Mouse (Mus musculus): ENCODE measurements around the gene Kcnh7. TPM values are rescaled to one million over a fixed set of nuclear protein-coding genes. Genes with fewer than 3 reads are reported as not detected.

Gene Kcnh7
- polyA plus RNA-seq, 1 experiment from 2014 or later, result 0.20 TPM

- no peak overlapping the region for H3K4me3 ChIP-seq (replicated peaks)
- ATAC-seq (ENCODE audit: insufficient number of reproducible peaks, insufficient read depth, low FRiP score, low TSS enrichment, low read depth), result no peak
- no peaks in the 10 kb centered on the region for H3K27me3 ChIP-seq
- no peaks in the 10 kb centered on the region for H3K9me3 ChIP-seq
- no peaks in the 10 kb centered on the region for H3K36me3 ChIP-seq
- H3K4me2 ChIP-seq, result no peak overlapping the region
- H3K4me1 ChIP-seq (replicated peaks), result no peaks in the 10 kb centered on the region
- no peak overlapping the region for H3K9ac ChIP-seq (replicated peaks)
- WGBS, result 58% methylated on average over 4 of the region's 4 CpGs
- H3K27ac ChIP-seq, result no peak overlapping the region
Observed at GRCm38 (mm10) chr2:63091775-63092174, 92.3 kb downstream of the Kcnh7 start.

- ATAC-seq (ENCODE audit: insufficient number of reproducible peaks, insufficient read depth, low FRiP score, low TSS enrichment, low read depth), result no peak
- H3K27ac ChIP-seq, result no peak overlapping the region
- no peaks in the 10 kb centered on the region for H3K4me1 ChIP-seq (replicated peaks)
- no peak overlapping the region for H3K4me2 ChIP-seq
- 82% methylated on average over 2 of the region's 2 CpGs for WGBS
- H3K27me3 ChIP-seq, result no peaks in the 10 kb centered on the region
- no peak overlapping the region for H3K4me3 ChIP-seq (replicated peaks)
- H3K9me3 ChIP-seq, result no peaks in the 10 kb centered on the region
- no peaks in the 10 kb centered on the region for H3K36me3 ChIP-seq
- H3K9ac ChIP-seq (replicated peaks), result no peak overlapping the region
Observed at GRCm38 (mm10) chr2:63090447-63090846, 93.6 kb downstream of the Kcnh7 start.

- no peak overlapping the region for H3K4me2 ChIP-seq
- H3K36me3 ChIP-seq, result no peaks in the 10 kb centered on the region
- H3K27ac ChIP-seq, result no peak overlapping the region
- H3K9me3 ChIP-seq, result no peaks in the 10 kb centered on the region
- no peak for ATAC-seq (ENCODE audit: insufficient number of reproducible peaks, insufficient read depth, low FRiP score, low TSS enrichment, low read depth)
- H3K4me1 ChIP-seq (replicated peaks), result no peaks in the 10 kb centered on the region
- no peak overlapping the region for H3K4me3 ChIP-seq (replicated peaks)
- 50% methylated on average over 2 of the region's 2 CpGs for WGBS
- no peaks in the 10 kb centered on the region for H3K27me3 ChIP-seq
- H3K9ac ChIP-seq (replicated peaks), result no peak overlapping the region
Observed at GRCm38 (mm10) chr2:63058386-63058785, 125.7 kb downstream of the Kcnh7 start.

- no peak overlapping the region for H3K27ac ChIP-seq
- whole genome bisulfite sequencing, result 76% methylated on average over 3 of the region's 3 CpGs
- no peaks in the 10 kb centered on the region for H3K27me3 ChIP-seq
- no peaks in the 10 kb centered on the region for H3K36me3 ChIP-seq
- no peak overlapping the region for H3K4me3 ChIP-seq (replicated peaks)
- ATAC-seq (ENCODE audit: insufficient number of reproducible peaks, insufficient read depth, low FRiP score, low TSS enrichment, low read depth), result no peak
- H3K4me1 ChIP-seq (replicated peaks), result no peaks in the 10 kb centered on the region
- H3K4me2 ChIP-seq, result no peak overlapping the region
- H3K9ac ChIP-seq (replicated peaks), result no peak overlapping the region
- H3K9me3 ChIP-seq, result no peaks in the 10 kb centered on the region
Observed at GRCm38 (mm10) chr2:63049884-63050283, 134.2 kb downstream of the Kcnh7 start.

GRCm38 (mm10) chr2:63039718-63040117 is 144.4 kb downstream of the Kcnh7 start:
- H3K9me3 ChIP-seq, result no peaks in the 10 kb centered on the region
- ATAC-seq (ENCODE audit: insufficient number of reproducible peaks, insufficient read depth, low FRiP score, low TSS enrichment, low read depth), result no peak
- H3K27ac ChIP-seq, result no peak overlapping the region
- 92% methylated on average over 3 of the region's 3 CpGs for WGBS
- H3K4me1 ChIP-seq (replicated peaks), result no peaks in the 10 kb centered on the region
- no peak overlapping the region for H3K4me3 ChIP-seq (replicated peaks)
- H3K9ac ChIP-seq (replicated peaks), result no peak overlapping the region
- no peaks in the 10 kb centered on the region for H3K27me3 ChIP-seq
- no peak overlapping the region for H3K4me2 ChIP-seq
- no peaks in the 10 kb centered on the region for H3K36me3 ChIP-seq

- no peak for ATAC-seq (ENCODE audit: insufficient number of reproducible peaks, insufficient read depth, low FRiP score, low TSS enrichment, low read depth)
- Histone ChIP-seq H3K4me3 (replicated peaks) (no peak overlapping the region), H3K4me1 (replicated peaks) (no peaks in the 10 kb centered on the region), H3K27me3 (no peaks in the 10 kb centered on the region), H3K9me3 (no peaks in the 10 kb centered on the region), H3K27ac (no peak overlapping the region), H3K36me3 (no peaks in the 10 kb centered on the region), H3K9ac (replicated peaks) (no peak overlapping the region), H3K4me2 (no peak overlapping the region)
Observed at GRCm38 (mm10) chr2:63014909-63015308, 169.2 kb downstream of the Kcnh7 start.

GRCm38 (mm10) chr2:63009141-63009540 is 174.9 kb downstream of the Kcnh7 start:
- Histone ChIP-seq H3K9ac (replicated peaks) (no peak overlapping the region), H3K27me3 (no peaks in the 10 kb centered on the region), H3K27ac (no peak overlapping the region), H3K4me3 (replicated peaks) (no peak overlapping the region), H3K4me1 (replicated peaks) (no peaks in the 10 kb centered on the region), H3K9me3 (no peaks in the 10 kb centered on the region), H3K36me3 (no peaks in the 10 kb centered on the region), H3K4me2 (no peak overlapping the region)
- WGBS, result 93% methylated on average over 4 of the region's 4 CpGs
- ATAC-seq (ENCODE audit: insufficient number of reproducible peaks, insufficient read depth, low FRiP score, low TSS enrichment, low read depth), result no peak

GRCm38 (mm10) chr2:63002784-63003183 is 181.3 kb downstream of the Kcnh7 start:
- Histone ChIP-seq H3K27ac (no peak overlapping the region), H3K27me3 (no peaks in the 10 kb centered on the region), H3K36me3 (no peaks in the 10 kb centered on the region), H3K4me1 (replicated peaks) (no peaks in the 10 kb centered on the region), H3K9ac (replicated peaks) (no peak overlapping the region), H3K4me3 (replicated peaks) (no peak overlapping the region), H3K9me3 (no peaks in the 10 kb centered on the region), H3K4me2 (no peak overlapping the region)
- ATAC-seq (ENCODE audit: insufficient number of reproducible peaks, insufficient read depth, low FRiP score, low TSS enrichment, low read depth), result no peak
- 91% methylated on average over 1 of the region's 1 CpGs for WGBS

- WGBS, result 90% methylated on average over 2 of the region's 2 CpGs
- Histone ChIP-seq H3K4me2 (no peak overlapping the region), H3K27me3 (no peaks in the 10 kb centered on the region), H3K9me3 (no peaks in the 10 kb centered on the region), H3K36me3 (no peaks in the 10 kb centered on the region), H3K4me1 (replicated peaks) (no peaks in the 10 kb centered on the region), H3K4me3 (replicated peaks) (no peak overlapping the region), H3K9ac (replicated peaks) (no peak overlapping the region), H3K27ac (no peak overlapping the region)
- ATAC-seq (ENCODE audit: insufficient number of reproducible peaks, insufficient read depth, low FRiP score, low TSS enrichment, low read depth), result no peak
Observed at GRCm38 (mm10) chr2:62997692-62998091, 186.4 kb downstream of the Kcnh7 start.

- H3K27ac ChIP-seq, result no peak overlapping the region
- no peaks in the 10 kb centered on the region for H3K4me1 ChIP-seq (replicated peaks)
- no peak overlapping the region for H3K4me2 ChIP-seq
- no peak for ATAC-seq (ENCODE audit: insufficient number of reproducible peaks, insufficient read depth, low FRiP score, low TSS enrichment, low read depth)
- no peaks in the 10 kb centered on the region for H3K27me3 ChIP-seq
- H3K9me3 ChIP-seq, result no peaks in the 10 kb centered on the region
- H3K4me3 ChIP-seq (replicated peaks), result no peak overlapping the region
- no peaks in the 10 kb centered on the region for H3K36me3 ChIP-seq
- no peak overlapping the region for H3K9ac ChIP-seq (replicated peaks)
Observed at GRCm38 (mm10) chr2:62988616-62989015, 195.5 kb downstream of the Kcnh7 start.

- no peak overlapping the region for H3K4me2 ChIP-seq
- ATAC-seq (ENCODE audit: insufficient number of reproducible peaks, insufficient read depth, low FRiP score, low TSS enrichment, low read depth), result no peak
- no peaks in the 10 kb centered on the region for H3K27me3 ChIP-seq
- H3K4me1 ChIP-seq (replicated peaks), result no peaks in the 10 kb centered on the region
- H3K9ac ChIP-seq (replicated peaks), result no peak overlapping the region
- no peak overlapping the region for H3K4me3 ChIP-seq (replicated peaks)
- no peaks in the 10 kb centered on the region for H3K36me3 ChIP-seq
- no peak overlapping the region for H3K27ac ChIP-seq
- no peaks in the 10 kb centered on the region for H3K9me3 ChIP-seq
- 79% methylated on average over 2 of the region's 2 CpGs for WGBS
Observed at GRCm38 (mm10) chr2:62983936-62984335, 200.2 kb downstream of the Kcnh7 start.

- H3K36me3 ChIP-seq, result no peaks in the 10 kb centered on the region
- H3K27me3 ChIP-seq, result no peaks in the 10 kb centered on the region
- no peak for ATAC-seq (ENCODE audit: insufficient number of reproducible peaks, insufficient read depth, low FRiP score, low TSS enrichment, low read depth)
- no peak overlapping the region for H3K4me2 ChIP-seq
- peaks cover 5% of the 10 kb centered on the region; the same call in 1 of the 2 replicates for H3K9me3 ChIP-seq
- 100% methylated on average over 1 of the region's 1 CpGs for WGBS
- no peaks in the 10 kb centered on the region for H3K4me1 ChIP-seq (replicated peaks)
- H3K4me3 ChIP-seq (replicated peaks), result no peak overlapping the region
- no peak overlapping the region for H3K27ac ChIP-seq
- no peak overlapping the region for H3K9ac ChIP-seq (replicated peaks)
Observed at GRCm38 (mm10) chr2:62935273-62935874, 248.7 kb downstream of the Kcnh7 start.

Data from limb, embryonic 12.5 days (tissue).